Mouse (Mus musculus) testis, postnatal 10 days (tissue): ENCODE data around the gene Chrna1.
"Not testable (repeated sequence)": the region's sequence is repeated elsewhere in the genome, so short reads cannot be mapped to it uniquely, and the experiment has no call there.

Experiments used
- DNase-seq: peaks from one replicate; pipeline ENCODE4 v3.0.0; 2021; ENCODE audit warnings: low spot score

Chrna1 gene

DNA sequence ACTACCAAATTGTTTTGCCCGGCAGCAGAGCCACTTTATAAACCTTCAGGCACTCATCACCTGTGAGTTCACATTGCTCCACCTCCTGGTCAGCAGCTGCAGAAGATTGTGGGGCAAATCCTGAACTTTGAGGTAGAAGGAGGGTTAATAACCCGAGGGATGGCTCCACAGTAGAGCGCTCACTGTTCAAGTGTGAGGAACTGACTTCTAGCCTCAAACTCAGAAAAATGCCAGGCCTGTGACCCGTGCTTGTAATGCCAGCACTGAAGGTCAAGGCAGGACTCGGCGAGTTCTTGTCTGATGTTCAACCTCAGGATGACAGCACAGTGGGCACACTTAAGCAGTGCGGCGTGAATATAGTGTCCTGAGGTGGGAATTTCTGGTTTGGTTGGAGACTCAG is 22.2 kb downstream of the Chrna1 start:
- no peak for DNase-seq

DNA sequence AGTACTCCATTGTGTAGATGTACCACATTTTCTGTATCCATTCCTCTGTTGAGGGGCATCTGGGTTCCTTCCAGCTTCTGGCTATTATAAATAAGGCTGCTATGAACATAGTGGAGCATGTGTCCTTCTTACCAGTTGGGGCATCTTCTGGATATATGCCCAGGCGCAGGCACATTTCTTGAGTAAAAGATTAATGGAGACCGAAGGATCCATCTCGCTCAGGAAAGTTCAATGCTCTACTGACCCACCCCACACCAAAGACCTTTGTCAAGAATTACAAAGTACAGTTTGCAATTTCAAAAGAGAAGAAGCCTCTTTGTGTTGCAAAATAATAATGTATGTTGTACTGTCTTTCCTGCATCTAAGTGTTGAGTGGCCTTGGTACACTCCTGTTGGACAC is 23.1 kb downstream of the Chrna1 start:
- DNase-seq = not testable (repeated sequence)

DNA sequence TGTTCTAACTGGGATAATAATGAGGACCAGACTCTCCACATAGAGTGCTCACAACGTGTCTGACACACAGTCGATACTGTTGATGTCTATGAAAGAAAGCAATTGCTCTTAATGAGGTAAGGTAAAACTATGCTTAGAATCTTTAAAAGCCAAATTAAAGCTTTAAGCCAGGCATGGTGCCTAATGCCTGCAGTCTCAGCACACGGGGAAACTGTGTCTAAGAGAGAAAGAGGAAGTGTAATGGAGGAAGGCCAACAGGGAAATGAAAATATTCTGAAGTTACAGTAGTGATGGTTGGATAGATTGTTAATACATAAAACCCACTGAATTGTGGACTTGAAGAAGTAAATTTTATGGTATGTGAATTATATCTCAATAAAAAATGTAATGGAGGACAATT is 25.7 kb downstream of the Chrna1 start:
- no peak for DNase-seq

DNA sequence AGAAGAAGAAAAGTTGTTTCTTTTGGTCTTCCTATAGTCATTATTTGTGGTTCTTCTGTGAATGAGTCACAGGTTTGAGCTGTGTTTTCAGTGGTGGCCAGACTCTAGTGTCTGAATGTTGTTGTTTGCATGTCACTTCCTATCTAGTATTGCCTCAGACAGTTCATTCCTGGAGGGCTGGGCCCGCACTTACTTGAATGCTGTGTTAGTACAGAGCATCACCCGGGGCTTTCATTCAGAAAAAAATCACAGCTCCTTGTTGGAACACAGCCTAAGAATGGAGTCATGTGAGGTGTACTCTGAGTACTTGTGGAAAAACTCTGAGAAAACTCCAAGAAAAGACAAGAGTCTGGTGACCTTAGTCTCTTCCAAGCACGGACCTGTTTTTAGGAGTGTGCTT is 27.2 kb downstream of the Chrna1 start:
- no peak for DNase-seq

DNA sequence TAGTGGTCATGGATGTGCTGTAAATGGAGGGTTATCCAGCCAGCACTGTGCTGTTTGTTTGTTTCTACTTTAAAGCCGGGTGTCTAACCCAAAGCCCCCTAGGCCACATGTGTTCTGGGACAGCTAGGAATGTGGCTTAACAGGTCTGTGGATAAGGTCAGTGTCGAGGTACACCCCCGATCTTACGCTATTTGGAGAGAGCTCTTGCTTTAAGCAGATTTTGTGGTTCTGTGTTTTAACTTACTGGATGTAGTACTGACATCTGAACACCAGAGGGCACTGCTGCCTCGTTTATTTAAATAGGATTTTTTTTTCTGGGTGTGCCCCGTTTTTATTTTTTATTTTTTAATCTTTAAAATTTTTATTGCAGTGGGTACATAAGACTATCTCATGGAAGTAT is 29.4 kb downstream of the Chrna1 start:
- DNase-seq = peak; percentile 53

DNA sequence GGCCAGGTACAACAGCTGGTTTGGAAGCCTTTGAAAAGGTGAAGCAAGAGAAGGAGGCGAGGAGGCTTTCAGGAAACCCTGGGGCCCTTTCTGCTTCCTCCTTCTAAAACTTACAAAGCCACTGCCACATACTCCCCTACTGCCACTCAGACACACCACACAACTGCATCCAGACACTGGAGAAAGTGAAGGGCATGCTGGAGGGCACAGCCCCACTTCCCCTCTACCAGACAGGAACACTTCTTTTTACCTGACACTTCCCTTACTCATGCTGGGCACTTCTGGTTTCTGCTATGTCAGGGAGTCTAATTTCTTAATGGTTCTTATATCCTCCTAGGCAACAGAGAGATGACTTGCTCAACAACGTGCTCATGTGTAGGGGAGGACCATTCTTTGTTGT is 31.6 kb downstream of the Chrna1 start:
- DNase-seq = no peak

DNA sequence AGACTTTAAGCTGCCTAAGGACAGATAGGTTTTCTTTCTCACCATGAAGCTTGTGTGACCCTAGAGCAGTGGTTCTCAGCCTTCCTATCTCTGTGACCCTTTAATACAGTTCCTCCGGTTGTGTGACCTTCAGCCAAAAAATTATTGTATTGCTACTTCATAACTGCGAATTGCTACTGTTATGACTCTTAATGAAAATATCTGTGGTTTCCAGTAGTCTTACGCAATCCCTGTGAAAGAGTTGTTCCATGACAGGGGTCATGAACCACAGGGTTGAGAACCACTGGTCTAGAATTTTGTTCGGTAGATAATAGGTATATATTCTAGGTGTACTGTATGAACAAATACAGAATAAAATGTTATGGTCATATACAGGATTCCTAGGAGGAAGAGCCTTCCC is 32.9 kb downstream of the Chrna1 start:
- no peak for DNase-seq

DNA sequence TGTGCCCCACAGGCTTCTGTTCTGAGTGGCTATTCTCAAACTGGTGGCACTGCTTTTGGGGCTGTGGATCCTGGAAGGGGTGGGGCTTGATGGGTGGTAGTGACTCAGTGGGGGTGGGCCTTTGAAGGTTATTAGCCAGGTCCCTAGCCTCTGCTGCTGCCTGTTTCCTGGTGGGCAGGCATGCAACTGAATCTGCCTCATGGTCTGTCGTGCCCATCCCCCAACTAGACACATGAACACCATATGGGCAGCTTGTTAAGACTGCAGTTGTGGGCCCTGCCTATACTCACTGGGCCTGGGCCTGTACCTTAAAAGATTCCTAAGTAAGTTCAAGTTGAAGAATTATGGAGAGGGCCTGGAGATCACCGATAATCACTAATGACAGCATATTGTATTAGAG is 34.6 kb downstream of the Chrna1 start:
- no peak for DNase-seq

DNA sequence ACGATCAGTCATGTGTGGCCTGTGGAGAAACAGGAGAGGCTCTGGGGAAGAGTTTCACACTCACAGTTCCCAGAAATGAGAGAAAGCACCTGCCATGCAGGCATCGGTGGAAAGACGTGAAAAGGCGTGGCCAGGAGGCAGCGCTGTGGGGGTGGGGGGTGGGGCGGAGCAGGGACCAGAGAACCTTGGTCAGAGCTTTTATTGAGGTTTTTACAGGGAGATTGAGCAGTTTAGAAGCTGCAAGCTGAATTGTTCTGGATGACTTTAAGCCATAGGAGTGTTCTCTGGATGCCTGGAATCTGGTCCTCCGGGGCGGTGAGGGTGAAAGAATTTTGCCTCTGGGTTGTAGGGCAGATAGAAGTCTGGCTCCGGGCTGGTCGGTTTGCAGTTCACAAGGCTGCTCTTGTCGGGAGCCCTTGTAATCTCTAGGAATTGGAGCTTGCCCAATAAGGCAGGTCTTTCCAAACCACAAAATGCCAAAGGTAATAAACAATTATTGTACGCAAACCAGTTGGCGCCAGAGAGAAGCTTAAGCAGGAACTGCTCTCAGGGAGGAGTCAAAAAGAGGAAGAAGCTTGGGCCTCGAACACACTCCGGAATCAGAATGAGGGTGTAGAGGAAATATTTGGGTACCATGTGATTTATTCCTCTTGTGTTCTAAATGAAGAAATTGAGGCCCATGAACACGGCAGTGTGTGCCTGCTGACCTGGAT is 39.5 kb downstream of the Chrna1 start:
- no peak for DNase-seq

DNA sequence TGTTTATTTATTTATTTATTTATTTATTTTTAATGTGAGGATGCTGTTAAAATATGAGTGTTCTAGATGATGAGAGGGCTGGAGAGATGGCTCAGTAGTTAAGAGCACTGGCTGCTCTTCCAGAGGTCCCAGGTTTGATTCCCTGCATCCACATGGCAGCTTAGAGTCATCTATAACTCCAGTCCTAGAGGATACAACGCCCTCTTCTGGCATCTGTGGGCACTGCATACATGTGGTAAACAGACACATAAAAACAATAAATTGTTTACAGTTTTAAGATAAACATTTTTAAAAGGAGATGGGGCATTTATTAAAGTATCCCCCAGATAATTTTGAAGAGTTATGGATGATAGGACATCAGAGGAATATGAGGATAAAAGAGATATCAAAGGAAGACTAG is 40.4 kb downstream of the Chrna1 start:
- peak; percentile 53 for DNase-seq

DNA sequence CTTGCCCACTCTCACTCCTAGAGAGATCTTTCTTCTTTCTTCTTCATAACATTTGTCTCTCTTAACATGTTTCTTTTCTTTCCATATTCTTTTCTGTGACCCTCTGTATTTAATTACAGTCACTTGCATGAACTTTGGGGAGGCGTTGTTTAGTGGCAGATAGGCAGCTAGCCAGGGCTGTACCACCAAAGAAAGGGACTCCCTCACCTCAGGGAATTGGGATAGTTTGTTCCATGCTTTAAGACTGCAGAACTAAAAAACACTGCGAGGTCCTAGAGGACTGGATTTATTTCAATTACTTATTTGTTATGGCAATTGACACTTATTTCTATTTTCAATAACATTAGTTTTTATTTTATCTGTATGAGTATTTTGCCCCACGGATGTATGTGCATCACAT is 41.0 kb downstream of the Chrna1 start:
- no peak for DNase-seq

DNA sequence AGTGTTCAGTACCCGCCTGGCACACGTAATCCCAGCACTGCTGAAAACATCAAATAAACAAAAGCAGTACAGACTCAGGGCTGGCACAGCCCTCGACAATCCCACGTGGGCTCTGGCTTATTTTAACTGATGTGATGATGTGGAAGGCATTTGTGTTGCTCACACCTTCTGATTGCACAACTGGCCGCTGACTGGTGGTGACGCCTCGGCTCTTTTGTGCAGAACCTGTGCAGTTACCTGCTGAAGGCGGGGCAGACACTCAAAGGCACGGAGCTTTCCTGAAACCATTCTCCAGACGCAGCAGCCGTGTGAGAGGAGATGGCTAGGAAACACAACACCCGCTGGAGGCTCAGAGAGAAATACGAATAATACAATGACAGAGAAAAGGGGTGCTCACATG is 41.5 kb downstream of the Chrna1 start:
- no peak for DNase-seq

DNA sequence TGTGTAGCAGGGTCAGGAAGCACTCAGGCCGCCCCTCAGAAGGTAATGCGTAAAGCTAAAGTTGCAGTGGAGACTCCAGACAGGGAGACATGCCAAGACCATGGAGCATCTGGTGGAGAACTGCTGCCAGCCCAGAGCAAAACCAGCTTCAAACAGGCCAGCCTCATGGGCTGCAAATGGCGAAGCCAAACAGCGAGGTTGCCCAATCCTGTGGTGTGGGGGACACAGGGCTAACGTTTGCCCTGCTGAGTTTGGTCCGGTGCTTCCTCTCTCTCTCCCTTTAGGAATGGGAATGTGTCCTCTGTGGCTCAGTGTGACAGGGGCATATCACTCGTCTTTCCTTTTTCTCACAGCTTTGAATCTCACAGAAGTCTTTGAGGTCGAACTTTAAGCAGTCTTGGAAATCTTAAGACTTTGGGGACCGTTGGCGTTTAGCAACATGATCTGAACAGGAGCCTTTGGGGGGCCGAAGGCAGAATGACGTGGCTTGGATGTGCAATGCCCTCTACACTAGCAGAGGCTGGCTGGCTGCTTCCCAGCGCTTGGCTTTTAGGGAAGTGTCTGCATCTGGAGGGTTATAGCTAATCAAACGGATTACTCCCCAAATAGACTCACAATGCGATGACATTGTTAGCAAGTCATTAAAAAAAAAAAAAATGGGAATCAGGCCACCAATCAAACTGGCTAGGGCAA is 43.9 kb downstream of the Chrna1 start:
- no peak for DNase-seq

DNA sequence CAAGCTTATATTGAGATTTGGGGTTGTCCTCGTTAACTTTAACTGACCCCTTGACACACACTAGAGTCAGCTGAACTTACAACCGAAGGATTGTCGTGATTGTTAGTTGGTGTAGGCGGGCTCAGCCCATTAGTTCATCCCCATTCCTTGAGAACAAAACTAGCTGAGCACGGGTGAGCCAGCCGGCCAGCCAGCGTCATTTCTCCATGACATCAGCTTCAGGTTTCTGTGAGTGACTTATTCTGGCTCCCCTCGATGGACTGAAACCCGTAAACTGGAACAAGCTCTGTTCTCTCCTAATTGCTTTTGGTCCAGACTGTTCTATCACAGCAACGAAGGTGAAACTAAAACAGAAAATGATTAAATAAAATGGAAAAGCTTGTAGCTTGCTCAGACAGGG is 45.4 kb downstream of the Chrna1 start:
- no peak for DNase-seq

DNA sequence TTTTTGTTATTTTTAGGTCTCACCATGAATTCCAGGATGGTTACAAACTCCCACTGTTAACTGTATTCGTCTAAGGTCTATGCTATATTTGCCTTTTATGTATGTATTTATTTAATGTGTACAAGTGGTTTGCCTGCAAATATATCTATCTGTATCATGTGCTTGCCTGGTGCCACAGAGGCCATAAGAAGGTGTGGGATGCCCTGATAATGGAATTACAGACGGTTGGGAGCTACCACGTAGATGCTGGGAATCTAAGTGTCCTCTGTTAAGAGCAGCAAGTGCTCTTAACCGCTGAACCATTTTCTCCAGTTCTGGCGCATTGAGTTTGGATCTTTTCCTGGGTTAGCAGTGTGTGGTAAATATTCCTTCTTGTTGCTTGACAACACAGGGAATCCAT is 49.7 kb downstream of the Chrna1 start:
- no peak for DNase-seq

DNA sequence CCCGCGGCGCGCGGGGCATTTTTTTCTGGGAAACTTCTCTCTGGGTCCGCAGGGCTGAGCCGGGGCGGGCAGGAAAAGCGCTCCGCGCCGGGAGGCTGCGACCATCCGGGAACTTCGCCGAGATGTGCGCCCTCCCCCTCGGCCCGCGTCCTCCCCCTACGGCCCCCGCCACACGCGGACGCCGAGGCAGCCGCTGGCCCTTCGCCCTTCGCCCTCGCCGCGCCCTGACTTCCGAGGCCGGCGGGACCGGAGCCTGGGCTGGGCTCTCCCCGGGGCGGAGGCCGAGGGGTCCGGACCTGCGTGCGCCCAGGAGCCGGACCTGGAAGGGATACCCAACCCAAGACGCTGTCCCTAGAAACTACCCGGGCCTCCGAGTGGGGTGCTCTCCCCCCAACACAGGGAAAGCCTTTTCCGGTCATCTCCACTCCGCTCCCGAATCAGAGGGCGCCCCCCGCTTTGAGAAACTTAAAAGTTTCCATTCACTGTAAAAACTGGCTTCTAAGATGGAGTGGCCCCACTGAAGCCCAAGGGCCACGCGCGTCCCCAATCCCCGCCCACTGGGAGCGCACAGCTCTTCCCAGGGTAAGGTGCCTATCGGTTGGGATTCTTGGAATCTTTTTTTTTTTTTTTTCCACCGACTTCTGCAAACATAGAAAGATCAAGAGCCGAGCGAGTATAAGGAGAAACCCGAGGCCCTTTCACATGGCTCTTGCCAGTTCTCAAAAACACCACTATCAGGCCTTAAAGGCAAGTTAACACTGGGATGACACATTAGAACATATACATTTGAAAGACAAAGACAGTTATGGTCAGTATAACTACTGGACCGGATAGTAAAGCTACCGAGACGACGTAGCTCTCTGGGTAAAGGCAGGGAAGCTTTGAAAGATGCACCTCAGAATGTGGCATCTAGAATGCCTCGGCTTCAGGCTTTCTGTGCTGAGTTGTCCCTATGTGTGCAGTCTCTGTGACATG is 50.5 kb downstream of the Chrna1 start, which contains the start of gene Wipf1:
Gene Wipf1, minus strand, starts transcription at position 379 of the 975 bp plus-strand sequence.
- peak; percentile 80 for DNase-seq

DNA sequence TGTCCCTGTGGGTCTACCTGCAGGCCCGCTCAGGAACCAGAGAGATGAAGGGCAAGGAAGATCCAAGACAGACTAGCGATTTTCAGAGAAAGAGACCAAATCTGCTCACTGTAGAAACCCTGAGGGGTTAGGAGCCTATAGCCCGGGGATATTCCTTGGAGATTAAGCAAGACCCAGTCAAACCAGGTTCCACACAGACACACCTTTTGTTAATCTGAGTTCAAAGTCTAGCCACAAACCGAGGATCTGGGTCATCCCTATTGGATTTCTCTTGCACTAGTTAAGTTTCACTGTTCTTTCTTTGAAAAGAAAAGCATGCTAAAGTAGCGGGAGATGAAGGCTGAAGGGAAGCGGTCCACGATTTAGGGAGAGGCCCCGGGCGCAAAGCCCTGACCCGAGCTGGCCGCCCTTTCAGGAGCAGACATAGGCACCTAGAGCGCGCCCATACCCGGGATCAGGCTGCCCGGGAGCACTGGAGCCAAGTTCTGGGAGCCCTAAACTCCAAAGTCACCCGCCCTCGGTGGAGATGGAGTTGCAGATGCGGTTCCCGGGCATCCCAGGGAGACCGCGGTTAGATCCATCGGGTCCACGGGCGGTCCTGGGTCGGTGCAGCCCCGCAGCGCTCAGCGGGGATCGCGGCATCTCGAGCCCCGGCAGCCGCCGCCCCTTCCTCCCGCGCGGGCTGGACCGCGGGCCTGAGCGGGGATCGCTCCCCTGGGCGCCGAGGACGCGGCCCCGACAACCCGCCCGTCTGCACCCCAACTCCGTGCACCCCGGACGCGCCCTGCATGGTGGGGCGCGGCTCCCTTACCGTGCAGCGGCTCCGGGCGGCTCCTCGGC is 51.4 kb downstream of the Chrna1 start:
- DNase-seq = peak; percentile 50

DNA sequence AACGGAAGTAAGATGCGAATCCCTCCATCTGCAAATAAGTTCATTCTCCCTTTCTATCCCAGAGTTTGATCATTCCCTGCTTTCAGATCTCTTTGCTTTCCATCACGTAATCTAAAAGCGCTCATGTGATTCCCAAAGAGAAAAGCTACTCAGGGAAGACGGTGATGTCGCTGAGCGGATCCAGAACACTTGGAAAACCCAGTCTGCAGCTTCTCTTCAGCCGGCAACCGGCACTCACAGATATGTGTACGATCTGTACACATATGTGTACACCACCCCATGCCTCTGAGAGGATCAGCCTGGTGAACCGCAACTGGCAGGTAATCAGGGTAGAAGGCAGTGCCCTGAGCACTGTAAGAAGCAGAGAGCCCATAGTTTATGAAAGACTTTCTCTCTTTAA is 52.2 kb downstream of the Chrna1 start:
- DNase-seq = no peak

DNA sequence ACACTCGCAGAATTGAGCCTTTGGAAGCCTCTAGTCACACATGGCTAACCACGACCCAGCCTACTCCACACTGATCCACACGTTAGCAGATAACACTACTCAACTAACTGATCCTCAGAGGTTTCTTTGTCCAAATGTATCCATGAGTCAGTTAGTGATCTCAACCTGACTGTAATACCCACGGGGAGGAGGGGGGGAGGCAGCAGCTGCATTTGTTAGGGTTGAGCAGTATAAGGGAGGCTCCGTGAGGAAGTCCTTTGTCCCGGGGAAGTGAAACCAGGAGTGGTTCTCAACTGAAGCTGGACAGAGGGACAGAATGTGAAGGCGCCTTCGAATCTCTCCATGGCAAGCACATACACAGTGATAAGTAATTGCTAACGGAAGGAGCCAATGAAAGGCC is 53.4 kb downstream of the Chrna1 start:
- DNase-seq = no peak

DNA sequence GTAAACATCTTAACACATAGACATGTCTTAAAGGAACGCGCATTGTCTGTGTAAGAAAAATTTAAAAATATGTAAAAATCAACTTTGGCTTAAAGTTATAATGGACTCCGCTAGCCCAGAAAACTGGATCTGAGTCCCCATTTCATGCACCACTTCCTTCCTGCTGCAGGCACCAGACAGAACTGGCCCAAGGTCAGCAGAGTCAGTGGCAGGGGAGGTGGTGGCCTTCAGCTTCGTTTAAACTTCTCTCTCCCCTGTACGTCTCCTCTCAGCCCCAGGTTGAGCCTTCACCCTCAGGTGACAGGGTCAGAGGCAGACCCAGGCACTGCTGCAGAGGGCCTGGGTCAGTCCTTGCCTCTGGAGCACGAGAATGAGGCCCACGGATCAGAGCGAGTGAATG is 57.2 kb downstream of the Chrna1 start:
- no peak for DNase-seq

DNA sequence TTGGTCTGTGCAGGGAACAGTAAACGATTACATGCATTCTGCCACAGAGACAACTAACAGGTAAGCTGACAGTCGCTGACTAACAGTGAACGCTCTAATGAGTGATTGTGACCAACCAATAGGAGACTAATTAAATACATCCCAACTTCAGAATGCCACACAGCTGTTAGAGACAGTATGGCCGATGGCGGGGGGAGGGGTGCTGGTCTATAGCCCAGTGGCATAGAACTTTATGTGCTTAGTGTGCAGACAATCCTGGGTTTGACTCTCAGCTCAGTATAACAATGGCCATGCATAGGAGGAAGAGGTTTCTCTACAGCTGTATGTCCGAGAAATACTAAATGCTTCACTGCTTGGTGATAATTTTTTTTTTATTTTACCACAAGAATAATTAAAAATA is 57.8 kb downstream of the Chrna1 start:
- DNase-seq = no peak

DNA sequence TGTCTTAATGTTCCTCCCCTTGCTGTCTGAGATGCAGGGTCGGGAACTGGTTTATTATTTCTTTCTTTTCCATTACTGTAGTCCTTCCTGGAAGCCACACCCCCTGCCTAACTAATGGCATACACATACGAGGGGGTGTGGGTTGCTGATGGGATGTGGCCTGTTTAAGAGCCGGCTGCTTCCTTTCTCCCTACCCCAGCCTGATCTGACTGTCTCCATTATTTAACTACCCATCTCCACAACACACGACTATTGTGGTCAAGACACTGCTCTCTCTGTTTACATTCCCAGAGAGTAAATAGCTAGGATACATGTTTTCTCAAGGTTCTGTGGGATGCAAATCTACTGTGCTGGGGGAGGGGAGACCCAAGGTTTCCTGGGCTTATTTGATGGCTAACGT is 58.4 kb downstream of the Chrna1 start:
- no peak for DNase-seq
